Mouse (Mus musculus): Measurements from ENCODE around the gene 4921524J17Rik. TPM values are rescaled to one million over a fixed set of nuclear protein-coding genes. Genes with fewer than 3 reads are reported as not detected.

4921524J17Rik gene
- polyA plus RNA-seq, 1 experiment from 2014 or later, result 37.6 TPM

GRCm38 (mm10) chr8:85379142-85379781 is 53.4 kb downstream of the 4921524J17Rik start:
- WGBS, result 48% methylated on average over 2 of the region's 2 CpGs
- Histone ChIP-seq H3K9ac (replicated peaks) (no peak overlapping the region), H3K27ac (replicated peaks) (no peak overlapping the region)

GRCm38 (mm10) chr8:85376516-85376915 is 56.1 kb downstream of the 4921524J17Rik start:
- no peak for ATAC-seq (ENCODE audit: low FRiP score)
- no peaks in the 10 kb centered on the region for H3K27me3 ChIP-seq (replicated peaks)
- H3K27ac ChIP-seq (replicated peaks), result no peak overlapping the region
- no peaks in the 10 kb centered on the region for H3K4me1 ChIP-seq
- no peaks in the 10 kb centered on the region for H3K9me3 ChIP-seq (replicated peaks)
- no peak overlapping the region for H3K9ac ChIP-seq (replicated peaks)
- no peak overlapping the region for H3K4me2 ChIP-seq
- no peaks in the 10 kb centered on the region for H3K36me3 ChIP-seq
- no peak overlapping the region for H3K4me3 ChIP-seq (replicated peaks)
- WGBS, result 65% methylated on average over 3 of the region's 3 CpGs

More at GRCm38 (mm10) chr8:85379142-85379781, 53.4 kb downstream of the 4921524J17Rik start:
- Histone ChIP-seq H3K4me2 (no peak overlapping the region), H3K27me3 (replicated peaks) (no peaks in the 10 kb centered on the region), H3K4me3 (replicated peaks) (no peak overlapping the region), H3K9me3 (replicated peaks) (no peaks in the 10 kb centered on the region), H3K36me3 (no peaks in the 10 kb centered on the region), H3K4me1 (no peaks in the 10 kb centered on the region)
- no peak for ATAC-seq (ENCODE audit: low FRiP score)

GRCm38 (mm10) chr8:85374286-85374685 is 58.3 kb downstream of the 4921524J17Rik start:
- H3K36me3 ChIP-seq, result no peaks in the 10 kb centered on the region
- H3K9me3 ChIP-seq (replicated peaks), result no peaks in the 10 kb centered on the region
- 74% methylated on average over 4 of the region's 4 CpGs for WGBS

GRCm38 (mm10) chr8:85373435-85374039 is 59.1 kb downstream of the 4921524J17Rik start:
- 75% methylated on average over 5 of the region's 5 CpGs for WGBS
- no peaks in the 10 kb centered on the region for H3K36me3 ChIP-seq
- H3K4me1 ChIP-seq, result no peaks in the 10 kb centered on the region
- H3K4me2 ChIP-seq, result no peak overlapping the region
- no peak overlapping the region for H3K4me3 ChIP-seq (replicated peaks)
- no peak overlapping the region for H3K9ac ChIP-seq (replicated peaks)
- H3K27me3 ChIP-seq (replicated peaks), result no peaks in the 10 kb centered on the region
- no peaks in the 10 kb centered on the region for H3K9me3 ChIP-seq (replicated peaks)
- ATAC-seq (ENCODE audit: low FRiP score), result no peak
- no peak overlapping the region for H3K27ac ChIP-seq (replicated peaks)

More at GRCm38 (mm10) chr8:85374286-85374685, 58.3 kb downstream of the 4921524J17Rik start:
- H3K4me2 ChIP-seq, result no peak overlapping the region
- H3K4me1 ChIP-seq, result no peaks in the 10 kb centered on the region
- no peak for ATAC-seq (ENCODE audit: low FRiP score)
- H3K27ac ChIP-seq (replicated peaks), result no peak overlapping the region
- no peak overlapping the region for H3K9ac ChIP-seq (replicated peaks)
- no peaks in the 10 kb centered on the region for H3K27me3 ChIP-seq (replicated peaks)
- no peak overlapping the region for H3K4me3 ChIP-seq (replicated peaks)

GRCm38 (mm10) chr8:85372465-85372839 is 60.2 kb downstream of the 4921524J17Rik start:
- 91% methylated on average over 1 of the region's 1 CpGs for WGBS

GRCm38 (mm10) chr8:85371736-85372464 is 60.7 kb downstream of the 4921524J17Rik start:
- WGBS, result 85% methylated on average over 5 of the region's 5 CpGs

More at GRCm38 (mm10) chr8:85372465-85372839, 60.2 kb downstream of the 4921524J17Rik start:
- H3K27me3 ChIP-seq (replicated peaks), result no peaks in the 10 kb centered on the region
- H3K9me3 ChIP-seq (replicated peaks), result no peaks in the 10 kb centered on the region
- H3K4me2 ChIP-seq, result no peak overlapping the region
- H3K9ac ChIP-seq (replicated peaks), result no peak overlapping the region
- no peaks in the 10 kb centered on the region for H3K4me1 ChIP-seq
- no peak overlapping the region for H3K4me3 ChIP-seq (replicated peaks)
- ATAC-seq (ENCODE audit: low FRiP score), result no peak
- no peak overlapping the region for H3K27ac ChIP-seq (replicated peaks)
- H3K36me3 ChIP-seq, result no peaks in the 10 kb centered on the region

GRCm38 (mm10) chr8:85365176-85365575 is 67.5 kb downstream of the 4921524J17Rik start:
- Histone ChIP-seq H3K9ac (replicated peaks) (no peak overlapping the region), H3K36me3 (no peaks in the 10 kb centered on the region), H3K27ac (replicated peaks) (no peak overlapping the region), H3K9me3 (replicated peaks) (no peaks in the 10 kb centered on the region), H3K27me3 (replicated peaks) (no peaks in the 10 kb centered on the region), H3K4me1 (no peaks in the 10 kb centered on the region), H3K4me2 (no peak overlapping the region), H3K4me3 (replicated peaks) (no peak overlapping the region)
- WGBS, result 68% methylated on average over 6 of the region's 6 CpGs
- no peak for ATAC-seq (ENCODE audit: low FRiP score)

More at GRCm38 (mm10) chr8:85371736-85372464, 60.7 kb downstream of the 4921524J17Rik start:
- no peak overlapping the region for H3K27ac ChIP-seq (replicated peaks)
- no peak for ATAC-seq (ENCODE audit: low FRiP score)
- H3K9me3 ChIP-seq (replicated peaks), result no peaks in the 10 kb centered on the region
- H3K27me3 ChIP-seq (replicated peaks), result no peaks in the 10 kb centered on the region
- H3K4me2 ChIP-seq, result no peak overlapping the region
- H3K4me1 ChIP-seq, result no peaks in the 10 kb centered on the region
- H3K36me3 ChIP-seq, result no peaks in the 10 kb centered on the region
- H3K9ac ChIP-seq (replicated peaks), result no peak overlapping the region
- no peak overlapping the region for H3K4me3 ChIP-seq (replicated peaks)

- H3K27ac ChIP-seq (replicated peaks), result no peak overlapping the region
- WGBS, result 88% methylated on average over 11 of the region's 11 CpGs
Observed at GRCm38 (mm10) chr8:85364628-85365027, 68.0 kb downstream of the 4921524J17Rik start.

GRCm38 (mm10) chr8:85363406-85363805 is 69.2 kb downstream of the 4921524J17Rik start:
- H3K4me1 ChIP-seq, result no peaks in the 10 kb centered on the region
- H3K9ac ChIP-seq (replicated peaks), result no peak overlapping the region
- no peak overlapping the region for H3K4me2 ChIP-seq
- H3K27me3 ChIP-seq (replicated peaks), result no peaks in the 10 kb centered on the region
- no peak overlapping the region for H3K4me3 ChIP-seq (replicated peaks)
- H3K9me3 ChIP-seq (replicated peaks), result no peaks in the 10 kb centered on the region
- H3K27ac ChIP-seq (replicated peaks), result no peak overlapping the region
- no peak for ATAC-seq (ENCODE audit: low FRiP score)
- no peaks in the 10 kb centered on the region for H3K36me3 ChIP-seq
- WGBS, result 76% methylated on average over 6 of the region's 6 CpGs

More at GRCm38 (mm10) chr8:85364628-85365027, 68.0 kb downstream of the 4921524J17Rik start:
- Histone ChIP-seq H3K27me3 (replicated peaks) (no peaks in the 10 kb centered on the region), H3K9ac (replicated peaks) (no peak overlapping the region), H3K4me1 (no peaks in the 10 kb centered on the region), H3K9me3 (replicated peaks) (no peaks in the 10 kb centered on the region), H3K36me3 (no peaks in the 10 kb centered on the region), H3K4me3 (replicated peaks) (no peak overlapping the region), H3K4me2 (no peak overlapping the region)
- ATAC-seq (ENCODE audit: low FRiP score), result no peak

GRCm38 (mm10) chr8:85362211-85362610 is 70.4 kb downstream of the 4921524J17Rik start:
- H3K4me2 ChIP-seq, result no peak overlapping the region
- H3K9me3 ChIP-seq (replicated peaks), result no peaks in the 10 kb centered on the region
- 77% methylated on average over 4 of the region's 4 CpGs for WGBS
- no peak overlapping the region for H3K9ac ChIP-seq (replicated peaks)
- no peaks in the 10 kb centered on the region for H3K36me3 ChIP-seq
- H3K27ac ChIP-seq (replicated peaks), result no peak overlapping the region
- ATAC-seq (ENCODE audit: low FRiP score), result no peak
- H3K27me3 ChIP-seq (replicated peaks), result no peaks in the 10 kb centered on the region
- no peak overlapping the region for H3K4me3 ChIP-seq (replicated peaks)
- H3K4me1 ChIP-seq, result no peaks in the 10 kb centered on the region
